Mouse (Mus musculus) layer of hippocampus, postnatal 25 days (tissue): ENCODE data around the gene Abcg4. TPM values are rescaled to one million over a fixed set of nuclear protein-coding genes. Genes with fewer than 3 reads are reported as not detected.
"Not testable (repeated sequence)": the region's sequence is repeated elsewhere in the genome, so short reads cannot be mapped to it uniquely, and the experiment has no call there.

ENCODE experiments used
- DNase-seq, 2 experiments: peaks; one replicate each; pipeline ENCODE4 v3.0.0; 2022; ENCODE audit warnings: mixed read lengths in 2 of 2, low spot score in 1 of 2; ENCODE audit errors: extremely low spot score in 1 of 2
- total RNA-seq, 2 experiments: library from RNA; stranded (reverse); gene quantifications; 2 replicates each; pipeline ENCODE4 v1.2.3; 2021

Abcg4 gene
- total RNA-seq = 10 to 100 TPM; 65.0 to 79.6 TPM

- peak; percentile 40 to 49 for DNase-seq
Observed at GRCm38 (mm10) chr9:44288076-44288958, at the start of gene Abcg4. TSS of gene Abcg4 (minus strand) at chr9:44288615.

- no peak for DNase-seq
Observed at GRCm38 (mm10) chr9:44337436-44338169, 49.2 kb upstream of the Abcg4 start.

- no peak for DNase-seq
Observed at GRCm38 (mm10) chr9:44336964-44337363, 48.5 kb upstream of the Abcg4 start.

- DNase-seq = not testable (repeated sequence)
Observed at GRCm38 (mm10) chr9:44336513-44336912, 48.1 kb upstream of the Abcg4 start.

GRCm38 (mm10) chr9:44336093-44336406, 47.6 kb upstream of the Abcg4 start:
- no peak for DNase-seq

GRCm38 (mm10) chr9:44335331-44336092, 47.1 kb upstream of the Abcg4 start:
- DNase-seq = peak in 1 of 2 experiments; percentile 40

- peak; percentile 94 to 95 for DNase-seq
Observed at GRCm38 (mm10) chr9:44334396-44335330, 46.2 kb upstream of the Abcg4 start, which contains the start of gene H2afx. TSS of gene H2afx (plus strand) at chr9:44334694.

GRCm38 (mm10) chr9:44332918-44333638, 44.7 kb upstream of the Abcg4 start:
- no peak for DNase-seq

GRCm38 (mm10) chr9:44330736-44331135, 42.3 kb upstream of the Abcg4 start:
- DNase-seq = no peak

GRCm38 (mm10) chr9:44327926-44328325, 39.5 kb upstream of the Abcg4 start:
- no peak for DNase-seq

GRCm38 (mm10) chr9:44327064-44327711, 38.8 kb upstream of the Abcg4 start:
- no peak for DNase-seq

- DNase-seq = peak; percentile 59 to 60
Observed at GRCm38 (mm10) chr9:44326371-44327063, 38.1 kb upstream of the Abcg4 start.

- no peak for DNase-seq
Observed at GRCm38 (mm10) chr9:44325768-44326370, 37.5 kb upstream of the Abcg4 start, which contains the start of gene Dpagt1. TSS of gene Dpagt1 (plus strand) at chr9:44326019.

- not testable (repeated sequence) for DNase-seq
Observed at GRCm38 (mm10) chr9:44325032-44325767, 36.8 kb upstream of the Abcg4 start.

- DNase-seq = no peak
Observed at GRCm38 (mm10) chr9:44324147-44324546, 35.7 kb upstream of the Abcg4 start.

- DNase-seq = not testable (repeated sequence)
Observed at GRCm38 (mm10) chr9:44323656-44324055, 35.2 kb upstream of the Abcg4 start.

GRCm38 (mm10) chr9:44320799-44321133, 32.4 kb upstream of the Abcg4 start:
- no peak for DNase-seq
